Mouse (Mus musculus): ENCODE results near the gene Whrn.

GRCm38 (mm10) chr4:63410583-63410934 is 85.2 kb downstream of the Whrn start:
- TF ChIP-seq CTCF (IDR thresholded peaks at IDR 0.05; ENCODE audit: low read depth, low read length): no peak
- TF ChIP-seq POLR2A (IDR thresholded peaks at IDR 0.05; ENCODE audit: extremely low read depth, insufficient read depth, low read length): no peak
